ENCODE assay signal across 18 mouse cellular contexts in genomic region chr15:81219054-81219453, GRCm38 (mm10). TPM values are rescaled to one million over a fixed set of nuclear protein-coding genes. Genes with fewer than 3 reads are reported as not detected.
"Had no signal": no experiment of that assay in that cellular context is flagged by ENCODE, and none has a peak within 500 bp of the region (broad histone marks: within the 10 kb centered on the region; RNA-seq: fewer than 3 reads in every experiment).

No protein-coding gene starts in this region.

- H3K27me3 ChIP-seq: limb, embryonic 12.5 days; lung, embryonic 15.5 days; neural tube, embryonic 15.5 days had no signal

- H3K4me1 ChIP-seq: limb, embryonic 12.5 days; liver, embryonic 13.5 days; lung, embryonic 15.5 days; midbrain, embryonic 10.5 days; neural tube, embryonic 15.5 days had no signal

- H3K27ac ChIP-seq: limb, embryonic 12.5 days; liver, embryonic 13.5 days; lung, embryonic 15.5 days; midbrain, embryonic 10.5 days; neural tube, embryonic 15.5 days; stomach, postnatal 0 days had no signal

- DNase-seq: kidney, adult 8-10 months; kidney, postnatal 36 days; layer of hippocampus, adult 9-11 months; layer of hippocampus, postnatal 36 days; liver; liver, embryonic 13.5 days; liver, postnatal 0 days; lung, postnatal 36 days; midbrain, embryonic 14.5 days; right cerebral cortex, postnatal 4 days; thymus, postnatal 14 days had no signal

- H3K36me3 ChIP-seq: limb, embryonic 12.5 days; liver, embryonic 13.5 days; lung, embryonic 15.5 days; midbrain, embryonic 10.5 days; neural tube, embryonic 15.5 days had no signal

- ATAC-seq: liver, postnatal 0 days had no signal

- H3K4me3 ChIP-seq: limb, embryonic 12.5 days; liver, embryonic 13.5 days; lung, embryonic 15.5 days; midbrain, embryonic 10.5 days; myocyte; neural tube, embryonic 15.5 days had no signal

RNA-seq across cellular contexts. Expression of gene Mchr1, which starts 16.2 kb away (rescaled TPM):
- total RNA-seq: megakaryocyte, adult 5-6 weeks had no signal
